Mouse (Mus musculus): ENCODE results near the gene Icmt.

The Icmt gene

DNA sequence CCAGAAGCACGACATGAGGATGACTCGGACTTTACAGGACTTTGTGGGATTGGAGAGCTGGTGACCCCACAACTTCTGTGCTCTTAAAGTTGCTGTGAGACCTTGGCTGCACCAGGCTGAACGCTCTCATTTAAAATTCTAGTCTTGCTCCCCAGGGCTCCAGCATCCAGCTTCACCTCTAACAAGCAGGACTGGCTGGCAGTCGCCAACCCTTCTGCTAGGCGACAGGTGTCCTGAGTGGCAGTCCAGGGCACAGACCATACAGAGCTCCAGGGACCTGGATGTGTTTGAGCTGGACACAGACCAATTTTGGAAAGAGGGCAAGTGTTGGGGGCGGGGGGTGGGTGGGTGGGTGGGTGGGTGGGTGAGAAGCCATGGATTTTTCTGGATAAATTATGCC lies 40.7 kb downstream of the Icmt start:
- in situ Hi-C loops (cut with MseI, MboI) = loop anchor here in 1 of 2 experiments (25.0 kb wide), 1 partner anchor 1625 kb away; the partner anchor contains the start of gene A430005L14Rik

DNA sequence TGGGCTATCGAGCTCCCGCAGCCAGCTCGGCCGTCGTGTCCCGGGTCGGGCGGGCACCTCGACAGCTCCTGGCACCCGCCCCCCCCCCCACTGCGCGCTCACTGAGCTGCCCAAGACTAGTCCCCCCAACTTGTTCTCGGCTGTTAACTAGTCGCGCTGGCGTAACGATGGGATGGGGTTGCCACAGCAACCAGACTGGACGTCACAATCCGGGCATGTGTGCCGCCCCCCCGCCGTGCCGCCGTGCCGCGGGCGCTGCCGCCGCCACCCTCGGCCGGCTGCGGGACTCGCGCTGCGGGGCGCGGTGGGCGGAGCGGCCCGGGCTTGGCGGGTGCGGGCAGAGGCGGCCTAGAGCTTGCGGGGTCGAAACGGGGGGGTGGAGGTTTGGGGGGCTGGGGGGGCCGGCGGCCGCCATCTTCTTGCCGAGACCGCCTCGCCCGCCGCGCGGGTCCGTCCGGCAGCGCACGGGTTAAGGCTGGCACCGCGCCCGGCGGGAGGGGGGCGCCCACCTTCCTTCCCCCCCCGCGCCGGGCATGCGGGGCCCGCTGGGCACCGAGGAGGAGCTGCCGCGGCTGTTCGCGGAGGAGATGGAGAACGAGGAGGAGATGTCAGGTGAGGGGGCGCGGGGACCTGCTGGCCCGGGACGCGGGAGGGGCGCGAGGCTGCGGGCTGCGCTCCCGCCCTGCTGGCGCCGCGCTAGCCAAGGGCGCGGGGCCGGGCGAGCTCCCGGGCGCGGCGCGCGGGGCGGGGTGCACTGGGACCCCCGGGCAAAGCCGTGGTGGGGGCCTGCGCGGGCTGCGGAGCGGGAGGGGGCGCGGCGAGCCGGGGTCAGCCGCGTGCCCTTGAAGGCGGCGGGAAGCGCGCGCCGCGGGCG lies 41.6 kb downstream of the Icmt start, which contains the start of gene Chd5:
Gene Chd5, plus strand, starts transcription at position 233 of the 874 bp plus-strand sequence.
- in situ Hi-C loops (cut with MseI, MboI) = loop anchor here in 1 of 2 experiments (25.0 kb wide), 1 partner anchor 1624 kb away; the partner anchor contains the start of gene A430005L14Rik

DNA sequence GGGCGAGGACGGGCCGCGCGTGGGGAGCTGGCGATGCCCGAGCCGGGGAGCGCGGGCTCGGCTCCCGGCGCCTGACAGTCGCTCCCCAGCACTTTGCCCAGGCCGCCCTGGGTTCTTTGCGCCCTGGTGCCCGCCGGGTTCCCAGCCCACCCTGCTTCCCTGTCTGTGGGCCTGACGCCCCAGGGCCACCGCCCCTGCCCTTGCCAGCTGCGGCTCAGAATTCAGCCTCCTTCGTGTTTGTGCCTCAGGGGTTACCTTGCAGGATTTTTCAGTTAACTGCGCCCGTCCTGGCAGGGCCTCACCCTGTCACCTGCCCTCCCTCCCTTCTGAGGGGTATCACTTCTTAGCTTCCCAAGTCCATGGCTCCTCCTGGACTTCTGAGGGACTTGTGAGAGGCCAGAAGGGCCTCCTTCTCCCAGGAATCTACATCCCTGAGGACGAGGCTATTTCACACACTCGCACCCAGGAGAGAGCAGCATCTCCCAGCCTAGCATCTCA lies 42.3 kb downstream of the Icmt start:
- in situ Hi-C loops (cut with MseI, MboI) = loop anchor here in 1 of 2 experiments (25.0 kb wide), 1 partner anchor 1623 kb away; the partner anchor contains the start of gene A430005L14Rik

DNA sequence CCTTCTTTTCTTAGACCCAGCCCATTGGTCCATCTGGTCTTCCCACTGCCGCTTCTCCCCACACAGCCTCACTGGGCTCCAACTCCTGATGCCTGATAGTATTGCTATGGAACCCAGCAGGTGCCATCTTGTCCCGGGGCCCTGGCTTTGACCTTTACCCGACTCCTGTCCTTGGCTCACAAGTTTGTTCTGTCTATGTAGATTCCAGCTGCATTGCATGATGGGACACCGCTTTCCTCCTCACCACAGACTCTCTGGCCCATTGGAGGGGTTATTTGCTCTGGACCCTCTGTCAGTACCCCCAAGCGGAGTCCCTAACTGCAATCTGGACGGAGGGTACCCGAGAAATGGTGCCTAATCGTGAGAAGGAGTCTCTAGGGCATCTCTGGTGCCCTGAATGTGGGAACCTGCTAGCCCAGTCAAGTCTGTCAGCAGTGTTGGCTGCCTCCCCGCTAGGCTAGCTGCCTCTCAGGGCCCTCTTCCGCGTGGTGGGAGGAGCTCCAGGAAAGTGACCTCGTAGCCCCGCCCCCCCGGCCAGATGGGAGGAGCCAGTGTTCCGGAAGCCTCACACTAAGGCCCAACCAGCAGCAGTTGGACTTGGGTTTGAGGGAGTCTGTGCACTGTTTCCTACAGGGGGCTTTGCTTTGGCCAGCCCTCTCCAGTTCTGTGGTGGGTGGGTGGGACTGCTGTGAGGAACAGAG lies 43.7 kb downstream of the Icmt start:
- in situ Hi-C loops (cut with MseI, MboI) = loop anchor here in 1 of 2 experiments (25.0 kb wide), 1 partner anchor 1622 kb away; the partner anchor contains the start of gene A430005L14Rik

DNA sequence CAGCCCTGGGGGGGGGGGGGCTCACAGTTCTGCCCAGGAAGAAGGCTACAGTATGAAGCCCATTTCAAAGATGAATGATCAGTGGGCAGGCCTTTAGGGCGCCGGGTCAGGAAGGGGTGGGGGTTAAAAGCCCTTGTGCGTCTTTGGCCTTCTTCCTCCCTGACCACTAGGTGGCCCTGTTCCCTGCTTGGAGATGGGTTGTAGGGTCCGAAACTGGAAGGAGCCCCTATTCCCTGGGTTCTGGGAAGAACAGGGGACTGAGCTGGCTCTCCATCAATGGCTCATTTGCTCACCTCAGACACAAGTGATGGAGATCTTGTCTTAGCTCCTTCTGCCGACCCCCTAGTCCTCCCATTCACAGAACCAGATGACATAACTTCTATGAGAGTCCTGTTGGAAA lies 46.3 kb downstream of the Icmt start:
- in situ Hi-C loops (cut with MseI, MboI) = loop anchor here in 1 of 2 experiments (25.0 kb wide), 1 partner anchor 1619 kb away; the partner anchor contains the start of gene A430005L14Rik

DNA sequence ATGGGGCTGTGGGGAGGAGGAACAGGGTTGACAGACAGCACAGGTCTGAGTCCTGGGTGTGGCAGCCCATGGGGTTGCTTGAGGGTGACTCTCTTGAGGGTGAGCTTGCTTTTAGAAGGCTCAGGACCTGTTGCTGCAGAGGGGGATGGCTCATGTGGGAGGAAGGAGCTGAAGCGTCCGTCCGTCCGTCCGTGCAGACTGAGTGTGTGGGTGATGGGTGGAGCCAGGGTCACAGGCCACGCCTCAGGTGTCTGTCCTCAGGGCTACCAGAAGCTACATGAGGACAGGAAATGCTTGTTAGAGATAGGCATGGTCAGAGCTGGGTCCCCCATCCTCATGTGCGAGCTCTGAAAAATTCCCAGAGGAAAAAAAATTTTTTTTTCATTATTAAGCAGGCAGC lies 47.6 kb downstream of the Icmt start:
- in situ Hi-C loops (cut with MseI, MboI) = loop anchor here in 1 of 2 experiments (25.0 kb wide), 1 partner anchor 1618 kb away; the partner anchor contains the start of gene A430005L14Rik

DNA sequence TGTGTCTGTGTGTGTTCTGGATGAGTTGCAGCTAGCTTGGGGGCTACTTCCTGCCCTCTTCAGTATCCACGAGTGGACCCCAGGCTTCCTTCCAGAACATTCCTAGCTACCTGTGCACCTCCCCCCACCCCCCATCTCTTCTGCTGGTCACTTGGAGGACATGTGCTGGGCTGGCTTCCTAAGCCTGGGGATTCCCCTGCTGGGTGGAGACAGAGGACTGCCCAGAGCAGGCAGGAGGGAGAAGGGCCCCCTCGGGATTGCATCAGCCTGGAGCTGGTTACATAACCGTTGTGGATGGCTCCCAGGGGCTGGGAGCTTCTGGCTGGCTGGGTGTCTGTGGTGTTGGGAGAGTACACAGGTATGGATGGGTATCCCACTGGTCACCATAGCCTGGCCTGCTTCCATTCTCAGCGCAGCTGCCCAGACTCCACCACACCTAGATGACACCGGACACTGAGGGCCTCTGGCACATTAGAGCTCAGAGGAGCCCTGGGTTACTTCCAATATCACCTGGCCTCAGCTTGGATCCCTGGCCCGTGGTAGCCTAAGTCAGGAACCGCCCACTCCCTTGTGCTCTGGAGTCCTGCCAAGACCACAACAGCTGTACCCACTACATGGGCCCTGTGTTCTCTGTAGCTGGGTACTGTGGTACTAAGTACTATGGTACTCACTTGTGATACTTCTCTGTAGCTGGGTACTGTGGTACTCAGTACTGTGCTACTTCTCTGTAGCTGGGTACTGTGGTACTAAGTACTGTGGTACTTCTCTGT lies 48.3 kb downstream of the Icmt start:
- in situ Hi-C loops (cut with MseI, MboI) = loop anchor here in 1 of 2 experiments (25.0 kb wide), 1 partner anchor 1617 kb away; the partner anchor contains the start of gene A430005L14Rik

DNA sequence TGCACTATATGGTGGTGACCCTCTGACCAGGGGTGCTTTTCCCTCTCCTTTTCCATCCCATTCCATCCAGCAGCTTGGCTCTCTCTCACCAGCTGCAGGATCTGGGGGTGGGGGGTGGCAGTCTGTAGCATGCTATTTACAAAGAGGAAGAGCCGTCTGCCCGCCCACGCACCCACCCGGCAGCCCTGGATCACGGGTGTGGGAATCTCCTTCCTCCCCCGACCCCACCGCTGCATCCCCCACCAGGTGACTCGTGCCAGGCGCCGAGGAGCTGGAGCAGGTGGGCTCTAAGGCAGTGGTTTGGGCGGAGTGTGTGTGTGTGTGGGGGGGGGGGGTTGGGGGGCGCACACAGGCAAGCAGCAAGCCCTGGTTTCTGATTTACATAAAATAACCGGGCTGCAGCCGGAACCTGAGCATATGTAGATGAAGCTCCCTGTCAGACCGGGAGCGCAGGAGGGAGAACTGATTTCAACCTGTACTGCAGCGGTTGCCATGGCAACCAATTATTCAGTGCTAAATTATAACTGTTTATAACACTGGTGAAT lies 52.9 kb downstream of the Icmt start:
- in situ Hi-C loops (cut with MseI, MboI) = loop anchor here in 1 of 2 experiments (25.0 kb wide), 1 partner anchor 1612 kb away; the partner anchor contains the start of gene A430005L14Rik

DNA sequence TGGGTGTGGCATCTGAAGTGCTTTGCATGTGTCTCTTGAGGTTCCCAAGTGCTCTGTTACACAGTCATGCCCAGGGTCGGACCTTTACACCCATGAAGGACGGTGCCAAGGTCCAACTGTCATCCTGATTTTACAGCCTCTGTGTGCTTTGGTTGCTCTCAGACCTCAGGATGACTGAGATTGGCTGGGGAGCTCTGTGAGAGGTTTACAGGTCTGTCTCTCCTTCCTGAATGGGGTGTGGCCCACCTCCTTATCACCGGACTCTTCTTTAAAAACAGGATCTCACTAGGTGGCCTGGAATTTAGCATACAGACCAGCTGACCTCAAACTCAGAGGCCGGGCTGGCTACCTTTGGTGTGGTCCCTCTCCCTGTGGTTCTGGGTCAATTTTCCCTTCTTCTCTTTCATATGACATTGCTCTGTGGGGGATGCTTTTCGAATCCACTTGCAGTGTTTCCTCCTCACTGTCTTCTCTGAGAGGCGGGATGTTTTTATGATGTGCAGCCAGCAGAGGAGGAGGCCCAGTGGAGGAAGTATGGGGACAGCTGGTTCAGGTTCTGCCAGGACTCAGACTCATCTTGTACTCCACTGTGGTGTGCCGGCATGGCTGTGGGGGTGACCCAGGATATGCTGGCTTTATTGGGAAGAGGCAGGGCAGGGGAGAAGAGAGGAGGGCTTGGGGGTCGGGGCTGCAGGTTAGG lies 53.8 kb downstream of the Icmt start:
- in situ Hi-C loops (cut with MseI, MboI) = no loop called here

DNA sequence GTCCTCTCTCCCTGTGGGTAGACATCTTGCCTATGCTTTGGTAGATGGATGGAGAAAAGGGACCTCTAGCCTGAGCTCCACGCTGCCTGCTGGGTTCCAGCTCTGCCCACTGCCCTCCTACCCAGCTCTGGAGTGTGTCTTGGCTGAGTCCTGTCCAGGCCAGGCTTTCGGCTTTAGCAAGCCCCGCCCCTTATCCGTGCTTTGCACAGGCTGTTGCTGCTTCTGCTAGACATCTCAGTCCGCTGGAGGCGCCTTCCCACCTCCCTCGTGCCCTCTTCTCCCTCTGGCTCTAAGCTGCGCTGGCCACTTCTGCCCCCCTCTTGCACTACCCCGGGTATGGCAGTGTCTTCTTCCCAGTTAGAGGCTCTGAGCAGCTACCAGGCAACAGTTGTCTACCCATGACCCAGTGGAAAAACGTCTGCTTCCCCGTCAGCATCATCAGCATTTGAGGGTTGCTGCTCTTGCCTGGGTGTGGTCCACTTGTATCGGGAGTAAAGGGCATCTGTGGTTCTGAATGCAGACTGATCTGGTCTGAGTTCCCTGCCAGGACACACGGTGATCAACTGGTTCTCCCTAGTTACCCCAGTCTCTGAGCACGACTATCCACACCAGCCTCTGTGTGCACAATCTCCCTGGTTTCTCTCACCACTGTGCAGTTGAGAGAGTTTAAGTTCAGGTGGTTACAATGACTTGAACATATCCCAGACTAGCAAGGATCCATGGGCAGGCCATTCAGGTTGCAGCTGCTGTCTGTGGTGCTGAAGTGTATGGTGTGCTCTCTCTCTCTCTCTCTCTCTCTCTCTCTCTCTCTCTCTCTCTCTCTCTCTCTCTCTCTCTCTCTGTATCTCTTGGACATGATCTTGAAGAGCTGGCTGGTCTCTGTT lies 54.6 kb downstream of the Icmt start:
- in situ Hi-C loops (cut with MseI, MboI) = no loop called here

DNA sequence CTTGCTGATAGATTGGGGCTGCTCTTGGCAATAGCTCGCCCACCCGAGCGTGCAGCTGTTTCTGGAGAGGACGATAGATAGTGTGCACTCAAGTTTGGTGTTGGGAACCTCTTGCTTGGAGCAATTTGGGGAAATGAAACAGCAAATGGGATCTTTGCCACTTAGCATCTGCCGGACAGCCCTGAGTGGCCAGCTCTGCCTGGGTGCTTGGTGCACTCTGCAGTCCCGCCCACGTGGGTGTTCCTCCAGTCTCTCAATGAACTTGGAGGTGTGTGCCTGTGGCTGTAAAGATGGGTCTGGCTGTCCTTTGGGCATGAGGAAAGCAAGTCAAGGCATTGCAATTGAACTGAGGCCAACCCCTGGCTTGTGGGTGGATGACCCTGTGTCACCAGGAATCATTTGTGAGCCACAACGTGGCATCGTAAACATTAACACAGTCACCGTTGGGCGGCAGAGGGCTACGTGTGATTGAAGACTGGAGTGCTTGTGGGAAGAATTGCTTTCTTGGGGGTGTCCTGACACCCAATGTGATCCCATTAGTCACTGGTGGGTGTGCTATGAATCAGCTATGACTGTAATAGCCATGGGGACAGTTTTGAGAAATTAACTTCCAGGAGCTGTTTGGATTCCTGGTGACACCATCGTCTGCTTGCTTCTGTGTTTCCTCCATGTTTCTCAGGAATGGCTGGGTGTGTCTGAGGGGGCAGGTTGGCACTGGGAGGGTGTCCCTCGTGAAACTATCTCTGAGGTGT lies 57.0 kb downstream of the Icmt start:
- in situ Hi-C loops (cut with MseI, MboI) = no loop called here

DNA sequence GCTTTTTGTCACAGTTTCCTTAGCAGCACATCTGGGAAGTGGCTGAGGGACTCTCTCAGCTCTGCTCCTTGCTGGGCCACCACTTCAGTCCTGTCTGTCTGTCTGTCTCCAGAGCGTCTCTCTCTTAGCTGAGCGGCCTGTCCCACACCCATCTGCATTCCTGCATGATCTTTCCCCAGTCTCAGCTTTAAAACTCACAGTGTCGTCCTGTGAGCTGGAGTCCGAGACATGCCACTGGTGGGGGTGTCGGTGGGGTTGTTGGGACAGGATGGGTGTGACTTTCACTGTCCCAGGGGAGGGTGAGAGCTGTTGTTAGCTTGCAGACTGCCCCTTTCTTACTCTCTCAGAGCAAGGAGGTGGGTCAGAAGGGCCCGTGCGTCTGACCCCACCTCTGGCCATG lies 58.6 kb downstream of the Icmt start:
- in situ Hi-C loops (cut with MseI, MboI) = no loop called here
